ENCODE assay signal across 10 mouse cellular contexts in the genomic region with DNA sequence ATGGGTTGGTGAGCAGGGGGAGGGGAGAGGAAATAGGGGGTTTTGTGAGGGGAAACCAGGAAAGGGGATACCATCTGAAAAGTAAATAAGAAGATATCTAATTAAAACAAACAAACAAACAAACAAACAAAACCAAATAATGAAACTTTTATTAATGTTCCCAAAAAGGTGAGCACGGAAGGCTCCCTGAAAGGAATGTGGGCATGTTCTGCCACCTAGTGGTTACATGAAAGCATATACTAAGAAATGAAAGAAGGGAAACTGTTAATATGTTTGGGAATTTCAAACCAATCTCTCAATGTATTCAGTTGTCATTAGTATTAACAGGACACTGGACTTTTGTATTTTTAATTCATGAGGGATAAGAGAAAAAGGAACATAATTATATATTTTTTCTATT. TPM values are rescaled to one million over a fixed set of nuclear protein-coding genes. Genes with fewer than 3 reads are reported as not detected.
A peak's percentile ranks its signal among the peaks of the same experiment; 100 is the strongest.
DNase-seq lines count a peak whose midpoint lies in the region; ATAC-seq and TF ChIP-seq lines count a peak whose summit lies in the region.
"Had no signal": no experiment of that assay in that cellular context is flagged by ENCODE, and none has a peak within 500 bp of the region (broad histone marks: within the 10 kb centered on the region; RNA-seq: fewer than 3 reads in every experiment).

No protein-coding gene starts in this region.

- peak; percentile 75 for DNase-seq in forebrain, embryonic 14.5 days (ENCODE audit: low spot score)
- DNase-seq in ovary, postnatal 14 days (ENCODE audit: low spot score): peak; percentile 7
- DNase-seq in ovary, adult 18-20 months (ENCODE audit: low spot score): no peak
- peak; percentile 69 for DNase-seq in embryo, embryonic 11 days
- peak in 2 of 3 experiments; percentile 18 to 24 for DNase-seq in liver, embryonic 14.5 days (ENCODE audit: low read depth in 3 of 3, low spot score in 3 of 3)
- no peak for DNase-seq in spleen, postnatal 10 days (ENCODE audit: low spot score in 2 of 2)

- no peaks in the 10 kb centered on the region for H3K4me1 ChIP-seq in forebrain, embryonic 14.5 days (ENCODE audit: control insufficient read depth, insufficient read depth, low read length)
- no peaks in the 10 kb centered on the region for H3K4me1 ChIP-seq in forebrain, embryonic 13.5 days
- H3K4me1 ChIP-seq in liver, embryonic 14.5 days (replicated peaks; ENCODE audit: control insufficient read depth in 2 of 2, insufficient read depth in 2 of 2, low read length in 1 of 2): no peaks in the 10 kb centered on the region
- no peaks in the 10 kb centered on the region for H3K4me1 ChIP-seq in forebrain, embryonic 15.5 days

- no peak overlapping the region for H3K4me2 ChIP-seq in forebrain, embryonic 14.5 days (ENCODE audit: low read length)
- no peak overlapping the region for H3K4me2 ChIP-seq in forebrain, embryonic 13.5 days
- H3K4me2 ChIP-seq in liver, embryonic 14.5 days (ENCODE audit: low read depth): no peak overlapping the region
- H3K4me2 ChIP-seq in forebrain, embryonic 15.5 days (replicated peaks): no peak overlapping the region
- H3K4me2 ChIP-seq: limb, embryonic 13.5 days; stomach, embryonic 15.5 days had no signal

- peak; percentile 59 for TF ChIP-seq CTCF in liver, embryonic 14.5 days (IDR thresholded peaks at IDR 0.05; ENCODE audit: low read depth)

- no peaks in the 10 kb centered on the region for H3K36me3 ChIP-seq in forebrain, embryonic 14.5 days (ENCODE audit: control insufficient read depth, insufficient read depth, low read length)
- H3K36me3 ChIP-seq in forebrain, embryonic 13.5 days (ENCODE audit: poor library complexity, severe bottlenecking): no peaks in the 10 kb centered on the region
- H3K36me3 ChIP-seq in liver, embryonic 14.5 days (replicated peaks; ENCODE audit: control insufficient read depth, insufficient read depth, low read depth): no peaks in the 10 kb centered on the region
- H3K36me3 ChIP-seq in forebrain, embryonic 15.5 days: no peaks in the 10 kb centered on the region
- H3K36me3 ChIP-seq: limb, embryonic 13.5 days; stomach, embryonic 15.5 days had no signal

- no peak for ATAC-seq in forebrain, embryonic 14.5 days
- no peak for ATAC-seq in forebrain, embryonic 13.5 days
- ATAC-seq in liver, embryonic 14.5 days (ENCODE audit: insufficient read depth): no peak
- ATAC-seq in forebrain, embryonic 15.5 days (replicated peaks): no peak

- TF ChIP-seq EP300 in liver, embryonic 14.5 days (IDR thresholded peaks at IDR 0.05; ENCODE audit: low read depth): no peak

- 14% methylated on average over 1 of the region's 1 CpGs for WGBS in forebrain, embryonic 14.5 days
- 2% methylated on average over 1 of the region's 1 CpGs for WGBS in forebrain, embryonic 13.5 days
- 9% methylated on average over 1 of the region's 1 CpGs for WGBS in liver, embryonic 14.5 days (ENCODE audit: insufficient replicate concordance)
- WGBS in forebrain, embryonic 15.5 days: 0% methylated on average over 1 of the region's 1 CpGs

- no peaks in the 10 kb centered on the region for H3K9me3 ChIP-seq in forebrain, embryonic 14.5 days (replicated peaks; ENCODE audit: control insufficient read depth, low read length)
- H3K9me3 ChIP-seq in forebrain, embryonic 13.5 days (replicated peaks): no peaks in the 10 kb centered on the region
- H3K9me3 ChIP-seq in liver, embryonic 14.5 days (ENCODE audit: control insufficient read depth, low read length): no peaks in the 10 kb centered on the region
- H3K9me3 ChIP-seq in forebrain, embryonic 15.5 days: no peaks in the 10 kb centered on the region
- H3K9me3 ChIP-seq: limb, embryonic 13.5 days; stomach, embryonic 15.5 days had no signal

- no peak overlapping the region for H3K9ac ChIP-seq in forebrain, embryonic 14.5 days (ENCODE audit: low read length)
- no peak overlapping the region for H3K9ac ChIP-seq in forebrain, embryonic 13.5 days
- H3K9ac ChIP-seq in liver, embryonic 14.5 days (replicated peaks): no peak overlapping the region
- H3K9ac ChIP-seq in forebrain, embryonic 15.5 days (replicated peaks): no peak overlapping the region
- H3K9ac ChIP-seq: stomach, embryonic 15.5 days had no signal

- H3K27me3 ChIP-seq in forebrain, embryonic 14.5 days (replicated peaks; ENCODE audit: control insufficient read depth, insufficient read depth, low read length): no peaks in the 10 kb centered on the region
- H3K27me3 ChIP-seq in forebrain, embryonic 13.5 days: peaks cover 21% of the 10 kb centered on the region
- H3K27me3 ChIP-seq in liver, embryonic 14.5 days (ENCODE audit: control insufficient read depth, insufficient read depth, low read length): no peaks in the 10 kb centered on the region
- peaks cover 3% of the 10 kb centered on the region; the same call in 1 of the 2 replicates for H3K27me3 ChIP-seq in forebrain, embryonic 15.5 days
- H3K27me3 ChIP-seq: limb, embryonic 13.5 days; stomach, embryonic 15.5 days had no signal

- no peak overlapping the region for H3K4me3 ChIP-seq in forebrain, embryonic 14.5 days (ENCODE audit: low read depth, low read length)
- no peak overlapping the region for H3K4me3 ChIP-seq in forebrain, embryonic 13.5 days
- no peak overlapping the region for H3K4me3 ChIP-seq in liver, embryonic 14.5 days (ENCODE audit: insufficient read depth in 1 of 2, low read depth in 2 of 2, low read length in 2 of 2)
- no peak overlapping the region for H3K4me3 ChIP-seq in forebrain, embryonic 15.5 days
- H3K4me3 ChIP-seq: limb, embryonic 13.5 days; stomach, embryonic 15.5 days had no signal

- H3K27ac ChIP-seq in forebrain, embryonic 14.5 days (ENCODE audit: low read depth, low read length): no peak overlapping the region
- H3K27ac ChIP-seq in forebrain, embryonic 13.5 days: no peak overlapping the region
- no peak overlapping the region for H3K27ac ChIP-seq in liver, embryonic 14.5 days
- H3K27ac ChIP-seq in forebrain, embryonic 15.5 days (replicated peaks): no peak overlapping the region
- H3K27ac ChIP-seq: limb, embryonic 13.5 days; stomach, embryonic 15.5 days had no signal

RNA-seq across cellular contexts. Expression of a gene that starts 10.3 kb away (rescaled TPM):
- polyA plus RNA-seq in forebrain, embryonic 14.5 days (2014; fragmentation: Nextera tagmentation; extraction: Ambion mirVana): 1.4 and 1.8 TPM in 2 replicates
- polyA plus RNA-seq in forebrain, embryonic 13.5 days (2015; fragmentation: Nextera tagmentation; extraction: Ambion mirVana): 1.1 TPM in 2 replicates
- 0.09 and 0.16 TPM in 2 replicates for polyA plus RNA-seq in liver, embryonic 14.5 days (2012; rRNA removed)
- polyA plus RNA-seq in liver, embryonic 14.5 days (2014; fragmentation: Nextera tagmentation; extraction: Ambion mirVana): 0.05 and 0.11 TPM in 2 replicates
- 1.6 and 1.7 TPM in 2 replicates for polyA plus RNA-seq in forebrain, embryonic 15.5 days (2015; fragmentation: Nextera tagmentation; extraction: Ambion mirVana)

RNA-seq across cellular contexts. Expression of a gene that starts 31.3 kb away (rescaled TPM):
- 2.2 and 3.5 TPM in 2 replicates for polyA plus RNA-seq in forebrain, embryonic 14.5 days (2014; fragmentation: Nextera tagmentation; extraction: Ambion mirVana)
- 1.3 and 2.1 TPM in 2 replicates for polyA plus RNA-seq in forebrain, embryonic 13.5 days (2015; fragmentation: Nextera tagmentation; extraction: Ambion mirVana)
- polyA plus RNA-seq in liver, embryonic 14.5 days (2012; rRNA removed): 3.1 and 4.3 TPM in 2 replicates
- 7.5 and 7.7 TPM in 2 replicates for polyA plus RNA-seq in liver, embryonic 14.5 days (2014; fragmentation: Nextera tagmentation; extraction: Ambion mirVana)
- polyA plus RNA-seq in forebrain, embryonic 15.5 days (2015; fragmentation: Nextera tagmentation; extraction: Ambion mirVana): 2.0 and 2.3 TPM in 2 replicates

Comparison
In these comparisons a context has a peak if more than half of its experiments do, and no peak if none do; other contexts are left out.
1. DNase-seq: peak in forebrain, embryonic 14.5 days (single experiment), ovary, postnatal 14 days (single experiment), embryo, embryonic 11 days (single experiment) and liver, embryonic 14.5 days (2 of 3); none in ovary, adult 18-20 months (single experiment) and spleen, postnatal 10 days (0 of 2).